Mouse (Mus musculus): Measurements from ENCODE around the gene Ildr2. TPM values are rescaled to one million over a fixed set of nuclear protein-coding genes. Genes with fewer than 3 reads are reported as not detected.

The Ildr2 gene
- polyA plus RNA-seq, 1 experiment from 2014 or later, result 3.2 TPM

DNA sequence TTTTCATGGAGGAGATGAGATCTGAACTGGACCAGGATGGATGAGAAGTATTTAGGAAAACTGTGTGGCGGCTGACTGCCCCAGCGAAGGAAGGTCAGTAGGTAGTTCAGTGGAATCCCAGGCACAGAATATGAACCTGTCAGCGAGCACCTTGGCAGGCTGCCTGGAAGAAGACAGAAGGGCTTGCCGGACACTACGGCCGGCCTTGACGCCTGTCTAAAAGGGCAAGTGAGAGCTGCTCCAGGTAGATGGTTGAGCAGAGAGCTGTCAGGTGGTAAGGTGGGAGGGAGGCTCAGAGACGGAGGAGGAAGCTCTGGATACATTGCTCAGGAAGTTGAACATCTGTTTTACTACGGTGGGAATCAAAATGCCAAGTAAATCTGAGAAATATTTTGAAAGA is 42.4 kb downstream of the Ildr2 start:
- Histone ChIP-seq H3K9me3 (ENCODE audit: control insufficient read depth, low read length) (no peaks in the 10 kb centered on the region), H3K36me3 (ENCODE audit: control insufficient read depth, insufficient read depth) (no peaks in the 10 kb centered on the region), H3K4me2 (ENCODE audit: low read length) (no peak overlapping the region), H3K27me3 (replicated peaks; ENCODE audit: control insufficient read depth, insufficient read depth, low read length) (no peaks in the 10 kb centered on the region), H3K27ac (ENCODE audit: low read length) (no peak overlapping the region), H3K4me3 (replicated peaks; ENCODE audit: low read length) (no peak overlapping the region), H3K4me1 (replicated peaks; ENCODE audit: control insufficient read depth, insufficient read depth, low read length) (peaks cover 2% of the 10 kb centered on the region), H3K9ac (replicated peaks; ENCODE audit: low read depth, low read length) (no peak overlapping the region)
- 93% methylated on average over 9 of the region's 9 CpGs for WGBS
- ATAC-seq, result no peak

DNA sequence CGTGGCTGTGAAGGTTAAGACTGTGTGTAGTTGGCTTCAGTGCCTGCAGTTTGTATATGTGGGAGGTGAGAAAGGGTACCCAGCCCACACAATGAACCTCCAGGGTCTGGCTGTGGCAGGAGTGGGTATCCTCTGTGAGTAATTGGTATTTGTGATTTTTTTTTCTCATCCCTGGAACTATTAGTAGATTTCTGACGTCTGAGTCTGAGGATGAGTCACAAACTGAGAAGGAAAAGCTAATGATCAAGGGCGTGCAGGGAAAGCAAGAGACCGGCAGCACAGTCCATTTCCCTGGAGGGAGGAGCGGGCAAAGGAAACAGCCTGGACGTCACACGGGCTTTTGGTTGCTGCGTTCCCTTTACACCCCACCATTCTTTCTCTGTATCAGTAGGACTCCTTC is 43.0 kb downstream of the Ildr2 start:
- Histone ChIP-seq H3K9ac (replicated peaks; ENCODE audit: low read depth, low read length) (no peak overlapping the region), H3K36me3 (ENCODE audit: control insufficient read depth, insufficient read depth) (no peaks in the 10 kb centered on the region), H3K4me1 (replicated peaks; ENCODE audit: control insufficient read depth, insufficient read depth, low read length) (no peaks in the 10 kb centered on the region), H3K27ac (ENCODE audit: low read length) (no peak overlapping the region), H3K9me3 (ENCODE audit: control insufficient read depth, low read length) (no peaks in the 10 kb centered on the region), H3K4me3 (replicated peaks; ENCODE audit: low read length) (no peak overlapping the region), H3K4me2 (ENCODE audit: low read length) (no peak overlapping the region), H3K27me3 (replicated peaks; ENCODE audit: control insufficient read depth, insufficient read depth, low read length) (no peaks in the 10 kb centered on the region)
- WGBS, result 86% methylated on average over 8 of the region's 8 CpGs
- no peak for ATAC-seq

DNA sequence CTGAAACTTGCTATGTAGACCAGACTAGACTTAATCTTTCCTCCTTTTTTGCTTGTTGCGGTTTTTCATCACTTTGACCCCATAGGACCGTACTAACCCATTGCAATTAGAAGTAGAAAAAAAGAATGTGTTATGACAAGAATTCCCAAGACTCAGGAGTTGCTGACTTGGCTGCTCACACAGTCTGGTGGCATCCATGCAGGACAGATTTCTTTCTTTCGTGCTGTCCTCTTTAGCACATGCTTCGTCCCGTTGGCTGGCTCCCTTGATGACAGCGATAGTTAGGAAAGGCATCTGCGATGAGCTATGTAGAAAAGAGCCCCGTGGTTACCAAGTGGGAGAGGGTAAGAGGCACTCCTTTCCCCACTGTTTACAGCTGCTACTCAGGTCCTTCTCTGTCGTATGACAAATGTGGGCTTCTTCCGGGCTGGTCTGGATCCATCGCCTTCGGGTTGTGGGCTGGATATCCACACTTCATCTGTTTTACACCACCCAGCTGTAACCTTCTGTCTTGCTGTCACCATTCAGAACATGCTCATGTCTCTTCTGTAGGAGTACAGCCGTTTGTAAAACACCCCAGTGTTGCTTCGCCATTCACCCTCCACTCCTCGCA is 43.7 kb downstream of the Ildr2 start:
- H3K4me2 ChIP-seq (ENCODE audit: low read length), result no peak overlapping the region
- WGBS, result 80% methylated on average over 15 of the region's 15 CpGs
- no peak for ATAC-seq

DNA sequence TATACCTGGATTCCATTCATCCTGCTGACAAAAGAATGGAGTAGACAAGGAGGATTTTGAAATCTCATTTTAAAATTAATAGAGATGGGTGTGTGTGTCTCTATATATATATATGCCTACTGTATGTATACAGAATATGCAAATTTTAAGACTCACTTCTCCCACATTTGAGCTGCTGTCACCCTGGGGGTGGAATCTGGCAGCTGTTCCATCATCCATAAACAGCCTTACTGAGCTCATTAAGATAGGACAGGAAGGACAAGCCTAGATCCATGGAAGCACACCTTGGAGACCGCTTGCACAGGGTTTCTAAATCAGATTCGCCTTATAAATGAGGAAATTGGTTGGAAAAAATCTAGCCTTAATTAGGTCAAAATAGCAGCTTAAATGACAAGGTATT is 44.9 kb downstream of the Ildr2 start:
- Histone ChIP-seq H3K4me1 (replicated peaks; ENCODE audit: control insufficient read depth, insufficient read depth, low read length) (peaks cover 5% of the 10 kb centered on the region; the same call in 1 of the 2 replicates), H3K9ac (replicated peaks; ENCODE audit: low read depth, low read length) (no peak overlapping the region), H3K36me3 (ENCODE audit: control insufficient read depth, insufficient read depth) (no peaks in the 10 kb centered on the region), H3K9me3 (ENCODE audit: control insufficient read depth, low read length) (no peaks in the 10 kb centered on the region), H3K4me3 (replicated peaks; ENCODE audit: low read length) (no peak overlapping the region), H3K4me2 (ENCODE audit: low read length) (no peak overlapping the region), H3K27me3 (replicated peaks; ENCODE audit: control insufficient read depth, insufficient read depth, low read length) (no peaks in the 10 kb centered on the region), H3K27ac (ENCODE audit: low read length) (no peak overlapping the region)
- WGBS, result 87% methylated on average over 2 of the region's 2 CpGs
- ATAC-seq, result no peak

More for the DNA sequence above, 43.7 kb downstream of the Ildr2 start:
- H3K27ac ChIP-seq (ENCODE audit: low read length), result no peak overlapping the region
- H3K27me3 ChIP-seq (replicated peaks; ENCODE audit: control insufficient read depth, insufficient read depth, low read length), result no peaks in the 10 kb centered on the region
- H3K9me3 ChIP-seq (ENCODE audit: control insufficient read depth, low read length), result no peaks in the 10 kb centered on the region
- no peaks in the 10 kb centered on the region for H3K4me1 ChIP-seq (replicated peaks; ENCODE audit: control insufficient read depth, insufficient read depth, low read length)
- no peak overlapping the region for H3K4me3 ChIP-seq (replicated peaks; ENCODE audit: low read length)
- no peaks in the 10 kb centered on the region for H3K36me3 ChIP-seq (ENCODE audit: control insufficient read depth, insufficient read depth)
- H3K9ac ChIP-seq (replicated peaks; ENCODE audit: low read depth, low read length), result no peak overlapping the region

DNA sequence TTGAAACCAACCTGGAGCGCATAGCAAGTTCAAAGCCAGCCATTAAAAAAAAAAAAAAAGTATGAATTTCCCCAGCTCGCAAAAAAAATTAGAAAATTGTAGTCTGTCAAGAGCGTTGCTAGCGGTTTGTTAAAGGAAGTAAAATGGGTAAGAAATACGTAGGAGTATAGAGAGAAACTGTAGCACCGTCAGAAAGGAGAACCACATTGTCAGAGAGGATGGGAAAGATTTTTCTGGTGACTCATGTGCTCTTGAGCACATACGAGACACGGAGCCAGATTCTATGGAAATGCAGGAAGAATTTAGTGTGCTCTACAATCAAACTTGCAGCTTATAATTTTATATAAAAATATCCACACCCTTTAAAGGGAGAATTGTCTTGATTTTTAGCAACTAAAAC is 45.9 kb downstream of the Ildr2 start:
- H3K9ac ChIP-seq (replicated peaks; ENCODE audit: low read depth, low read length), result no peak overlapping the region
- no peaks in the 10 kb centered on the region for H3K9me3 ChIP-seq (ENCODE audit: control insufficient read depth, low read length)
- peaks cover 7% of the 10 kb centered on the region; the same call in 1 of the 2 replicates for H3K4me1 ChIP-seq (replicated peaks; ENCODE audit: control insufficient read depth, insufficient read depth, low read length)
- H3K36me3 ChIP-seq (ENCODE audit: control insufficient read depth, insufficient read depth), result no peaks in the 10 kb centered on the region
- no peaks in the 10 kb centered on the region for H3K27me3 ChIP-seq (replicated peaks; ENCODE audit: control insufficient read depth, insufficient read depth, low read length)
- H3K4me2 ChIP-seq (ENCODE audit: low read length), result no peak overlapping the region
- no peak overlapping the region for H3K4me3 ChIP-seq (replicated peaks; ENCODE audit: low read length)
- 86% methylated on average over 8 of the region's 8 CpGs for WGBS
- no peak overlapping the region for H3K27ac ChIP-seq (ENCODE audit: low read length)
- ATAC-seq, result no peak

DNA sequence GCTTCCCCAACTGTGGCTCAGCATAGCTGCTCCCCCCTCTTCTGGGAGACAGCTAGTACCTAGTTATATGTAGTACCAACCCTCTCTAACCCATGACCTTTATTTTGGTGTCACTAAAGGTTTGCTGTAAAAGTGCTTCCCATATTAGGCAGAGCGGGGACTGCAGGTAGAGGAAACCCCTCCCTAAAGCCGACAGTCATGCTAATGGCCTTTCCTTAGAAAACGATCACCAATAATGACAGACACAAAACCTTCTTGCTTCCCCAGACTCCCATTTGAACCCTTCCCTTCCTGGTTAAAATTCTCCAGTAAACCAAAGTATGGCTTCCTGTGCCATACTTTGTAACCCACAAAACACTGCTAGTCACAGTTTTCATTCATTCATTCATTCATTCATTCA is 46.6 kb downstream of the Ildr2 start:
- WGBS, result 83% methylated on average over 3 of the region's 3 CpGs
- Histone ChIP-seq H3K27me3 (replicated peaks; ENCODE audit: control insufficient read depth, insufficient read depth, low read length) (no peaks in the 10 kb centered on the region), H3K4me2 (ENCODE audit: low read length) (no peak overlapping the region), H3K9me3 (ENCODE audit: control insufficient read depth, low read length) (no peaks in the 10 kb centered on the region), H3K9ac (replicated peaks; ENCODE audit: low read depth, low read length) (no peak overlapping the region), H3K36me3 (ENCODE audit: control insufficient read depth, insufficient read depth) (no peaks in the 10 kb centered on the region), H3K27ac (ENCODE audit: low read length) (no peak overlapping the region), H3K4me1 (replicated peaks; ENCODE audit: control insufficient read depth, insufficient read depth, low read length) (peaks cover 8% of the 10 kb centered on the region; the same call in 1 of the 2 replicates), H3K4me3 (replicated peaks; ENCODE audit: low read length) (no peak overlapping the region)
- no peak for ATAC-seq

DNA sequence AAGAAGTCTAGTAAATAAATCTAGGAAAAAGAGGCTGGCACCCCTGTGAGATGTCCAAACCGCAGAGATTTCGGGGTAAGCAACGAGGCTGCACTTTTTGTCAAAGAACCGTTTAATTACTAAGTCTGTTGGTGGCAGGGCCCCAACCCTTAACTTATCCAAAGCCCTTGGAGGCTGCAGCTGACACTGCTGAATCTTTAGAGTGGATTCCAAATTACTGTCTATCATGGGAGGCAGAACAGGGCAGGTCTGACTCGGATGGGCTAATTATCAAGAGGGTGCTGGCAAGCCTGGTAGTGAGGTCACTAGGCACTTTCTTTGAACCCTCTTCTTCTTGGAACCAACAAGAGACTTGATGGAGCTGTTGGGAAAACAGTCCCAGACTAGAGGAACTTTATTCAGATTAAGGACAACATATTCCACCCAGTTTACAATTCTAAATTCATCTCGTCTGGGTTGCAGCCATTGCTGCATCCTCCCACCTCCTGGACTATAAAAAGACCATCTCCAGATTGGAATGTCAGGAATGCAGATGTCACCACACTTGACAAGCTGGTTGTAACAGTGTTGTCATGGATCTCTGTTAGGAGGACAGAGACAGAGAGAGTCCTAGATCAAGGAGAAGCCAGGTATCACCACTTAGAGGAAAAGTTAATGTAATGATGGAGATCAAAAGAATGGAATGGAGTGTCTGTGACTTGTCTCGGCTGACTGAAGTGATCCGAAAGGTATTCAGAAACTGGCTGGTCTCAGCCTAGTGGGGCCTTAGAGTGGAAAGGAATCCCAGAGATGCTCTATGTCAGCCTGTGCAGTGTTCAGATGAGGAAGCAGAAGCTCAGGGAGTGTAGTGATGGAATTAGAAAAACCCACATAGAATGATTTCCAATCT is 50.7 kb downstream of the Ildr2 start:
- ATAC-seq, result peak; percentile 84
- 34% methylated on average over 8 of the region's 8 CpGs for WGBS

DNA sequence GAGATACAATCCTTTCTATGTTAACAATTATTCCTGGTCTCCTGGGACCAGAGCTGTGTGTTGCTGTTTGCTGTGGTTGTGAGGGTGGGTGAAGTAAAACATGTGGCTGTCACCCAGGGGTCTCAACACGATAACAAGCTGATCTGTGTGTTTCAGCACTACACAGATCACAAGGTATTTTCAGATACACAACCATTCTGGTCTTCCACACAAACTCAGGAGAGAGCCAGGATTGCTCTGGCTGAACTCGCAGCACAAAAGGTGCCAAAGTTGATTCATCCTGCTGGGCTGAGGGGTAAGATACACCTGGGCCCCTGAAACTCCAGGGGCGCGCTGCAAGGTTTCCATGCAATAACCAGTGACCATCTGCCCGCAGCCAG is 54.5 kb downstream of the Ildr2 start:
- H3K9me3 ChIP-seq (ENCODE audit: control insufficient read depth, low read length), result no peaks in the 10 kb centered on the region
- peak overlapping the region; percentile 80 for H3K9ac ChIP-seq (replicated peaks; ENCODE audit: low read depth, low read length)
- peaks cover 17% of the 10 kb centered on the region for H3K4me1 ChIP-seq (replicated peaks; ENCODE audit: control insufficient read depth, insufficient read depth, low read length)
- ATAC-seq, result no peak
- H3K4me3 ChIP-seq (replicated peaks; ENCODE audit: low read length), result peak overlapping the region; percentile 51
- H3K36me3 ChIP-seq (ENCODE audit: control insufficient read depth, insufficient read depth), result no peaks in the 10 kb centered on the region
- H3K27ac ChIP-seq (ENCODE audit: low read length), result no peak overlapping the region
- 0 out of 2 replicates have a peak, but pooled peaks cover 7% of the 10 kb centered on the region for H3K27me3 ChIP-seq (replicated peaks; ENCODE audit: control insufficient read depth, insufficient read depth, low read length)
- H3K4me2 ChIP-seq (ENCODE audit: low read length), result peak overlapping the region; percentile 93
- WGBS, result 13% methylated on average over 5 of the region's 5 CpGs

More for the DNA sequence above, 50.7 kb downstream of the Ildr2 start:
- H3K4me1 ChIP-seq (replicated peaks; ENCODE audit: control insufficient read depth, insufficient read depth, low read length), result peaks cover 18% of the 10 kb centered on the region
- H3K9me3 ChIP-seq (ENCODE audit: control insufficient read depth, low read length), result no peaks in the 10 kb centered on the region
- no peak overlapping the region for H3K9ac ChIP-seq (replicated peaks; ENCODE audit: low read depth, low read length)
- no peak overlapping the region for H3K4me3 ChIP-seq (replicated peaks; ENCODE audit: low read length)
- 0 out of 2 replicates have a peak, but pooled peaks cover 5% of the 10 kb centered on the region for H3K27me3 ChIP-seq (replicated peaks; ENCODE audit: control insufficient read depth, insufficient read depth, low read length)
- H3K4me2 ChIP-seq (ENCODE audit: low read length), result no peak overlapping the region
- H3K27ac ChIP-seq (ENCODE audit: low read length), result no peak overlapping the region
- no peaks in the 10 kb centered on the region for H3K36me3 ChIP-seq (ENCODE audit: control insufficient read depth, insufficient read depth)

DNA sequence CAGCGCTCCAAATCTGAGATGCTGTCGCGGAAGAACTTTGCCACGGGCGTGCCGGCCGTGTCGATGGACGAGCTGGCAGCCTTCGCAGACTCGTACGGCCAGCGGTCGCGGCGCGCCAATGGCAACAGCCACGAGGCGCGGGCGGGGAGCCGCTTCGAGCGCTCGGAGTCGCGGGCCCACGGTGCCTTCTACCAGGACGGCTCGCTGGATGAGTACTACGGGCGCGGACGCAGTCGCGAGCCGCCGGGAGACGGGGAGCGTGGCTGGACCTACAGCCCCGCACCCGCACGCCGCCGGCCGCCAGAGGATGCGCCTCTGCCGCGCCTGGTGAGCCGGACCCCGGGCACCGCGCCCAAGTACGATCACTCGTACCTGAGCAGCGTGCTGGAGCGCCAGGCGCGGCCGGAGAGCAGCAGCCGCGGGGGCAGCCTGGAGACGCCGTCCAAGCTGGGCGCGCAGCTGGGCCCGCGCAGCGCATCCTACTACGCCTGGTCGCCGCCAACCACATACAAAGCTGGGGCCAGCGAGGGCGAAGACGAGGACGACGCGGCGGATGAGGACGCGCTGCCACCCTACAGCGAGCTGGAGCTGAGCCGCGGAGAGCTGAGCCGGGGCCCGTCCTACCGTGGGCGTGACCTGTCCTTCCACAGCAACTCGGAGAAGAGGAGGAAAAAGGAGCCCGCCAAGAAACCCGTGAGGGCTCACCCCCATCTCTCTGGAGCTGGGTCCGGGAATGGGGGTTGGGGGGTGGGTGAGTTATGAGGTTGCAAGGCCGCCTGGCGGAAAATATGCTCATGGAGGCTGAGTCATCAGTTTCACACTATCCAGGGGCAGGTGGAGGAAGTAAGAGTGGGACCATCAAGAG is 55.1 kb downstream of the Ildr2 start:
- Histone ChIP-seq H3K27ac (ENCODE audit: low read length) (no peak overlapping the region), H3K36me3 (ENCODE audit: control insufficient read depth, insufficient read depth) (no peaks in the 10 kb centered on the region), H3K4me2 (ENCODE audit: low read length) (peak overlapping the region; percentile 93), H3K4me3 (replicated peaks; ENCODE audit: low read length) (peak overlapping the region; percentile 51), H3K27me3 (replicated peaks; ENCODE audit: control insufficient read depth, insufficient read depth, low read length) (0 out of 2 replicates have a peak, but pooled peaks cover 7% of the 10 kb centered on the region), H3K9ac (replicated peaks; ENCODE audit: low read depth, low read length) (peak overlapping the region; percentile 80), H3K9me3 (ENCODE audit: control insufficient read depth, low read length) (no peaks in the 10 kb centered on the region), H3K4me1 (replicated peaks; ENCODE audit: control insufficient read depth, insufficient read depth, low read length) (peaks cover 17% of the 10 kb centered on the region)
- WGBS, result under 1% methylated on average over 82 of the region's 94 CpGs
- peak; percentile 80 for ATAC-seq

Measured in forebrain, embryonic 16.5 days (tissue).